Mouse (Mus musculus): ENCODE results near the gene Snx5.

GRCm38 (mm10) chr2:144310273-144310672 is 39.6 kb upstream of the Snx5 start:
- TF ChIP-seq POLR2A (IDR thresholded peaks at IDR 0.05; ENCODE audit: control insufficient read depth in 1 of 2, insufficient read depth in 1 of 2, low read depth in 1 of 2, low read length in 2 of 2, poor library complexity in 1 of 2): no peak
- no peak for TF ChIP-seq CHD1 (IDR thresholded peaks at IDR 0.05; ENCODE audit: low read depth, low read length)
- TF ChIP-seq CTCF (IDR thresholded peaks at IDR 0.05 in 2 of 3, conservative IDR thresholded peaks at IDR 0.05 in 1 of 3; ENCODE audit: control insufficient read depth in 1 of 3, insufficient read depth in 1 of 3, low read depth in 2 of 3, low read length in 3 of 3, poor library complexity in 1 of 3, severe bottlenecking in 1 of 3): no peak
- no peak for TF ChIP-seq GABPA (IDR thresholded peaks at IDR 0.05; ENCODE audit: low read depth, low read length)
- TF ChIP-seq ZNF384 (IDR thresholded peaks at IDR 0.05; ENCODE audit: low read depth, low read length): no peak
- no peak for TF ChIP-seq KAT2A (conservative IDR thresholded peaks at IDR 0.05; ENCODE audit: low read depth, low read length)
- no peak for TF ChIP-seq USF1 (IDR thresholded peaks at IDR 0.05; ENCODE audit: low read depth, low read length)
